Mouse (Mus musculus): ENCODE data around the gene Gbx1. TPM values are rescaled to one million over a fixed set of nuclear protein-coding genes. Genes with fewer than 3 reads are reported as not detected.

The Gbx1 gene
- total RNA-seq, 2 experiments from 2014 or later: not detected

GRCm38 (mm10) chr5:24525360-24526189 lies 1.4 kb downstream of the Gbx1 start:
- DNase-seq: no peak

DNA sequence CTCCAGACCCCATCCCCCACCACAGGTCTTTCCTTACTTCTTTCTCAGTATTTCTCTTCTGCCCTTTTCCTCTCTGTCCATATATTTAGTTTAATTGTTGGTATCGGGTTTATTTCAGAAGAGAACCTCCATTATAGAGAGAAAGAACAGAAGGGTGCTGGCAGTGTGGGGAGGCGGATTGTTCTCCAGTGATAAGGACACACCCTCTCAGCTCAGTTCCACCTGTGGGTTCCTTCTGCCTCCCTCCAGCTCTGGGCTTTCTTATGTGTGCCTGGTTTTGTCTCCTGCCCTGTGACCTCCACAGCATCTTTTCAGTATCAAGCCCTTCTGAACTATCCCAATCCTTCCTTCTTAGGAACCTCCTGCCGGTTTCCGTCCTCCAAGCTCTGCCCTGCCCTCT lies 2.5 kb downstream of the Gbx1 start:
- no peak for DNase-seq

- no peak for DNase-seq
These were observed 3.2 kb downstream of the Gbx1 start for GRCm38 (mm10) chr5:24523806-24524205.

DNA sequence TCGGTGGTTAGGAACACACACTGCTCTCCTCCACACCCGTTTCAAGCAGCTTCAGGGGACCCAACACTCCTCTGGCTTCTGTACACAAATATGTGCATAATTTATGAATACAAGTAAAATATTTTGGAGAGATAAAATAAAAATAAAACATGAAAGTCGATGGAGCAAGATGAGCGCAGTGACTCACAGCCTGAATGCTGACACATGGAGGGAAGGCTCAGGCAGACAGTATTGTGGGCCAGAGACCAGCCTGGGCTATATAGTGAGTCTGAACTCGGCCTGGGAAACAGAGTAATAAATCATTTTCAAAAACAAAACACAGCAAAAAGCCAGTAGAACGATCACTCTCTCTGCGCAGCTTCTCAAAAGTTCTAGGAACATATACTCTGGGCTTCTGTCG lies 5.6 kb downstream of the Gbx1 start:
- DNase-seq: no peak

- DNase-seq: peak; percentile 44 to 71
These were observed 14.7 kb downstream of the Gbx1 start for GRCm38 (mm10) chr5:24512271-24512670.

GRCm38 (mm10) chr5:24510635-24511034 lies 16.4 kb downstream of the Gbx1 start:
- peak; percentile 44 to 76 for DNase-seq

- DNase-seq: no peak
These were observed 18.6 kb downstream of the Gbx1 start for GRCm38 (mm10) chr5:24508406-24508805.

DNA sequence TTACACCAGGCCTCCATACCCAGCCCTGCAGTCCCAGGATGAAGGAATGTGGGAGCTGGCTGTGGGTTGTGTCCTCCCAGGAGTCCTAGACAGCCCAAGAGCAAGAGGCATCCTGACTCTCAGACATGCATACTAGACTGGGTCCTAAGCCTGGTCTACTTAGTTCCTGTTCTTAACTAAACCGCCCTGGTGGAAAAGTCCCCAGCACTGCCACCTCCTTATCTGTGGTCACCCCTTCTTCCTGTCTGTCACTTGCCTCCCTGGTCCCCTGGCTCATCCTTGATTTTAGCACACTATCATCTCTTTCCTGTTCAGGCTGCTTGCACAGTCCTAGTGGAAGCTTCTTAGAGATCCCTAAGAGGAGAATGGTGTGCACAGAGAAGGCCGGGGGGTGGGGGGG lies 21.5 kb downstream of the Gbx1 start:
- DNase-seq: no peak

- DNase-seq: no peak
These were observed 24.2 kb downstream of the Gbx1 start for GRCm38 (mm10) chr5:24502786-24503185.

DNA sequence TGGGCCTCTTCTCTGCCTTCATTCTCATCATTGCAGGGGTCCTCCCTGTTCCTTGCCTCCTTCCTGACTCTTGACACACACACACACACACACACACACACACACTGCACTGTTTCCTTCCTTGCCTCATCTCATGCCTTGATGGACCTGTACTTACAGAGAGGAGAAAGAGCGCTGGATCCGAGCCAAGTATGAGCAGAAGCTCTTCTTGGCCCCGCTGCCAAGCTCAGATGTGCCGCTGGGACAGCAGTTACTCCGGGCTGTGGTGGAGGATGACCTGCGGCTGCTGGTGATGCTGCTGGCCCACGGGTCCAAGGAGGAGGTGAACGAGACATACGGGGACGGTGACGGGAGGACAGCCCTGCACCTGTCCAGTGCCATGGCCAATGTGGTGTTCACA lies 26.2 kb downstream of the Gbx1 start:
- DNase-seq: no peak

- DNase-seq: no peak
These were observed 27.9 kb downstream of the Gbx1 start for GRCm38 (mm10) chr5:24499113-24499512.

DNA sequence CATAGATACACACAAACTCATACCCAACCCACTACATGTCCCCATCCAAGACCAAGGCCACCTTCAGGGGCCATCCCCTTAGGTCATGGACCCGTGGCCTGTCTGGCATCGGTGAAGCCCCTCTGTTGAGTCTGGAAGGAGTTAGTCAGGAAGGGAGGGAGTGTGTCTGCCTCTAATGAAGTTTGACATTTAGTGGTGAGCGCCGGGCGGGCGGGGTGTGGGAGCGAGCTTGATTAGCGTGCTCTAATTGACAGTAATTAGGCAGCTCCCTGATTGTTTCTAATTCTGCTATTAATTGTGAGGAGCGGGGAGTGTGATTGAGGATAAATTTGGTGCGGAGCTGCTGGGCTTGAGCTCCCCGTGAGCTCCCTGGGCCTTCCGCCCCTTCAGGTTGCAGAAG lies 29.5 kb downstream of the Gbx1 start:
- no peak for DNase-seq

DNA sequence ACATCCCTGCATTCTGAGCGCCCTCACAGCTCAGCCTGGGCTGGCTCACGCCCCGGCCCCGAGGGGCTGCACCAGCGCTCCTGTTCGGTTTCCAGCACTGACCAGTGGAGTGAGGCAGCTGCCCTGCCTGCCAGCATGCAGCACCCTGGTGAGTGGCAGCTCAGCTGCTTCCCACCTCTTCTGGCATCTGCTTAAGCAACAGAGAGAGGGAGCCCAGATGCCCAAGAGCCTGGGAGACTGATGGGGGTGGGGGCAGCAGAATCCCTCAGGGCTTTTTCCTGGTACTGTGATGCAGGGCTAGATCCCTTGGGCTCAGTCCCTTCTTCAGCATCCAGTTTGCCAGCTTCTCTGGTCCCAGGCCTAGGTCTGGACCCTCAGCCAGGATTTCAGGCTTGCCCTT lies 30.2 kb downstream of the Gbx1 start:
- DNase-seq: no peak

GRCm38 (mm10) chr5:24495019-24495418 lies 32.0 kb downstream of the Gbx1 start:
- DNase-seq: no peak

DNA sequence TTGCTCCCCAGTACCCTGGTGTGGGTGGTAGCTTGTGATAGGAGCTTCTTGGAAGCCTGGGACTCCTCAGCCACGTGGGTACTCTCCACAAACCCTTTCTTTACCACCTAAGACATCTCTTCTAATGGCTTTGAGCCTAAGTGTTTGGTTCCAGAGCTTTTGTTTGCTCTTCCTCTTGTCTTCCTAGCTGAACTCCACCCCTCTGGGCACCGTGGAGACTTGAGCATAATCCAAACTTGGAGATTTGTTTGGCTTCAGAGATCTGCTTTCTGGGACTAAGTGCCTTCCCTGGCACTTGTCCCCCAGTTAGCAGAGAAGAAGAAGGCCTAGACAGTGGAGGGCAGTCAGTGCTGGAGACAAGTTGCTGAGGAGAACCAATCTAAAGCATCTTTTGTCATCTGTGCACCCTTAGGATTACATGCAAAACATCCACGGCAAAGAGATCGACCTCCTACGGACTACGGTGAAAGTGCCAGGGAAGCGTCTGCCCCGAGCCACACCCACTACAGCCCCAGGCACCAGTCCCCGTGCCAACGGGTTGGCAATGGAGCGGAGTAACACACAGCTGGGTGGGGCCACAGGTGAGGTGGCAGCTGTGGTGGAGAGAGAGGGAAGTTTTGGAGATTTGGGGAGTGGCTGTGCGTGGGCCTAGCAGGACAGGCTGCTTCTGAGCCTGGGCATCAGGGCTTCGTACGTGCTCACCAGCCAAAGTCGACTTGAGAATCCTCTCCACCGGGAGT lies 34.3 kb downstream of the Gbx1 start:
- DNase-seq: no peak

DNA sequence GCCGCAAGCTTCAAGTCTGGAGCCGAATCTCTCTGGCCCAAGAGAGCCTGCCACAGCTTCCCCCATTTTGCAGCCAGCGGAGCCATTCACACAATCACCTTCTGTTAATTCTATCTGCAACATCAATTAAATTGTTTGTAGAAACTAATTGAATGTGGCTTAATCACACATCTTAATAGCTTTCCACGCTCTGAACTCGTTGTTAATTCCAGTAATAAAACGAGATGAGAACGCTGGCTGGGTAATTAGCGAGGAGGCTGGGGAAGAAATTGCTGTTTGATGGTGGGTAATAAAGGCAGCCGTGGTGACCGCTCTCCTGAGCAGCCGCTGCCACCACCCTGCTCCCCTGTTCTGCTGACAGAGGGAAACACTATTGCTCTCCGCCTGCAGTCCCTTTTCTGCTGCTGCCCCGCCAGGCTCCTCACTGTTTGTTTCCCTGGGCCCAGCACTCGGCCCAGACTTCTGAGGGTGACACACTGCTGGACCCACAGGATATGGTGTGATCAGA lies 36.5 kb downstream of the Gbx1 start:
- no peak for DNase-seq

DNA sequence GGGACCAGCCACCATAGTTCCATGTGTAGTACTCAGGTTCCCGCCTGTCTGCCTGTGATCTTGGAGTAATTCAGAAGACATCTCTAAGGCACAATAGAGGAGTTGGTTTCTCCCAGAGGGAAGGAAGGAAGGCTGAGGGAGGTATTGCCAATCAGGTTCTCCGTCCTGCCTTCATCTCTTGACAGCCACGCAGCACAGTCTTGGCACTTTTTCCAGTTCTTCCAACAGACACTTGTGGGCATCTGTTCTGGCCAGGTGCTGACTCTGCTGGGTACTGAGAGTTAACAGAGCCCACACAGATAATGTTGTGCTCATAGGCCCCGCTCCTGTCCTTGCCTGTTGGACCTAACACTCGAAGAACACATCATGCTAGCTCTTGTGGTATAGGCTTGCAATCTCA lies 40.3 kb downstream of the Gbx1 start:
- no peak for DNase-seq

DNA sequence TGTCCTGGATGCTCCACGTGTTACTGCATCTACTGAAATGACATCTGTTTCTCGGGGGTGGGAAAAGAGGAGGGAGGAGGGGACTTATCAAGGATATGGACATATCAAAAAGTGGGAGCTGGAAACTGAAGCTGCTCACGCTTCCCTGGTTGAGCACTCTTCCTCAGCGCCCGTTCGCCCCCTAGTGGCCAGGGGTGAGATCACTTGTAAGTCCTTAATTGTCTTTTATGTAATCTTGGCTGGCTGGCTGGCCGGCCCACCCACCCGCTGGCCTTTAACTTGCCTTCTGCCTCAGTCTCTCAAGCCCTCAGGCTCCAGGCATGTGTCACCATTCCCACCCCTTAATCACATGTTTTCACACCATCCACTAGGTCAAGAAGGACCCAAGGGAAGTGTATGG lies 40.9 kb downstream of the Gbx1 start:
- DNase-seq: peak; percentile 84 to 96

- no peak for DNase-seq
These were observed 42.0 kb downstream of the Gbx1 start for GRCm38 (mm10) chr5:24484963-24485362.

DNA sequence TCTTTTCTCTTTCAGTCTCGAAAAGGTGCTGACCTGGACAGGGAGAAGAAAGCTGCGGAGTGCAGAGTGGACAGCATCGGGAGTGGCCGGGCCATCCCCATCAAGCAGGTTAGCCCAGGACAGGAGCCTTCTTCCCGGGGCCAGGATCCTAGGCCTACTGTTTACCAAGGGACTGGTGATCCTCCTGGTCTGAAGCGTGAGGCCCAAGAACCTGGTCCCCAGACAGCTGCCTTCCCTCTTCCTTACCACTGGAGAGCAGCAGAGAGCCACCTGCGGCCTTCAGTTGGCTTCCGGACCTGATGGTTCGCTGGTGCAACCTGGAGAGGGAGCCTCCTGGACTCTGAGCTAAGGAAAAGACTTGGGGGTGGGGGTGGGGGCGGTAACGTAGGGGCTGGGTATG lies 43.7 kb downstream of the Gbx1 start:
- DNase-seq: peak; percentile 43 to 56

DNA sequence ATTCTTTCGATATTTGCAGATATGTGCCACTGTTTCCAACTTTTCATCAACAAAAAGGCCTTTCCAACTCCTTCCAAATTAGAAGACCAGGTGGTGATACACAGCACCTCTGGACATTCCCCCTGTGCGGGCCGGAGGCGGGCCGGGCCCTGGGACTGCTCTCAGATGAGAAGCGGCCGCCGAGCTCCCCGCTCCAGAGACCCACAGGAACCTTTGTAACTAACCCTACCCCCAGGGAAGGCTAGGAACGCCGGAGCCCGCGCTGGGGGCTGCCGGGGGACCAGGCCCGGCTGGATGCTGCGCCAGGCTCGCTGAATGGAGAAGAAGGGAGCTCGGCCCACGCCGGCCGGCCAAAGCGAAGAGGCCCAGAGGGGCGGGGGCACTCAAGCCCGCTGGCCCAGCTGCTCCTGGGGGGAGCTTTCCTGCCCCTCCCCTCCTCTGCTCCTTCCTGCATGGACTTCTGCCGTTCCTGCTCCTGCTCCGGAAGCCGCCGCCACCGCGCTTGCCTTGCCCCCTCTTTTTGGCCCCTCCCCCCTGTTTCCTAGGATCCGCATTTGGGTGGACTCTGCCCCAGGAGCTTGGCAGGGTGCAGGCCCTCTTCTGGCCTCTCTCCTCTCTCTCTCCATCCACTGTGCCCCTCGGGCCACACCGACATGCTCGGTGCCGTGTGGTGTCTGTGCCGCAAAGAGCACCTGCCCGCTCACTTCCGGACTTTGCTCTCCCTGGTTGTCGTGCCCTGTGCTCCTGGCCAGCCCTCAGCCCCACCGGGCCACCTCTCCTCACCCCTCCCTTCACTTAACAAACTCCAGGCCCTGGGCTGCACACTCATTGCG lies 44.5 kb downstream of the Gbx1 start:
- DNase-seq: no peak

DNA sequence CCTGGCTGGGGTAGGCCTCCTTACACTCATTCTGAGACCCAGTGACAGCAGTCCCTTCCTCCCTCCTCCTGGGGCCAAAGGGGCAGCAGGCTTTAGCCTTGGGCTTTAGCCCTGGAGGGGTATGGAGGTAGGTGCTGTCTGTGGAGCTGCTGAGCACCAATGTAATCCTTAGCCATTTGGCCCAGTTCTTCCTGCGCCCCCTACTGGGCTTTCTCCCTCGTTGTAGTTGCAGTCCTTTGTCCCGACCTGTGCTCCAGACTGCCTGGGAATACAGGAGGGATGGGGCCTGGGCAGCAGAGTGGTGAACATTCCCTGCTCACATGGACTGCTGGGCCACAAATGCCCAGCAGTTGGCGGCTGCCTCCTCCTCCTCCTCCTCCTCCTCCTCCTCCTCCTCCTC lies 45.4 kb downstream of the Gbx1 start:
- peak; percentile 44 to 64 for DNase-seq

DNA sequence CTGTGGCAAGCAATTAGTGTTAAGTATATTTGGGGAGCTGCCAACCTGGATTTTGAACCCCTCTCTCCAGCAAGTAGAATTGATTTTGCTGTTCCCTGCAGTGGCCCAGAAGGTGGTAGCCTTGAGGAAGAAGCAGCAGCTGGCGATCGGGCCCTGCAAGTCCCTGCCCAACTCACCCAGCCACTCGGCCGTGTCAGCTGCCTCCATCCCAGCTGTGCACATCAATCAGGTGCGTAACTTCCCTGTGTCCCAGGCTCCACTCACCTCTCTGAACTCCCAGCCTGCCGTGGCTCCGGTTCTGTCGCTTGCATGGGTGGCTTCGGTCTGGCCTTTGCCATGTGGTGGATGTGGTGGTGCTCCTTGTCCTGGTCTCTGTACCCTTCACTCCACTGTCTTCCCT lies 49.1 kb downstream of the Gbx1 start:
- no peak for DNase-seq
